Mouse (Mus musculus) adrenal gland, postnatal 36 days (tissue): Measurements from ENCODE around the gene Topaz1. TPM values are rescaled to one million over a fixed set of nuclear protein-coding genes. Genes with fewer than 3 reads are reported as not detected.

Experiments
- DNase-seq, 2 experiments: peaks; one replicate each; pipeline ENCODE4 v3.0.0; 2021; ENCODE audit warnings: mixed read lengths in 1 of 2
- long read RNA-seq, 2 experiments: library from polyadenylated mRNA; stranded (forward); transcript quantifications; one replicate each; pipeline ENCODE4 v2.0.0; 2021; ENCODE audit warnings: borderline sequencing depth in 2 of 2
- total RNA-seq, 2 experiments: library from RNA; stranded (reverse); gene quantifications; 2 replicates each; pipeline ENCODE4 v1.2.3; 2021

Topaz1 gene
- not detected for total RNA-seq
- long read RNA-seq, experiment 1: 0 reads
- long read RNA-seq, experiment 2: 0 reads

DNA sequence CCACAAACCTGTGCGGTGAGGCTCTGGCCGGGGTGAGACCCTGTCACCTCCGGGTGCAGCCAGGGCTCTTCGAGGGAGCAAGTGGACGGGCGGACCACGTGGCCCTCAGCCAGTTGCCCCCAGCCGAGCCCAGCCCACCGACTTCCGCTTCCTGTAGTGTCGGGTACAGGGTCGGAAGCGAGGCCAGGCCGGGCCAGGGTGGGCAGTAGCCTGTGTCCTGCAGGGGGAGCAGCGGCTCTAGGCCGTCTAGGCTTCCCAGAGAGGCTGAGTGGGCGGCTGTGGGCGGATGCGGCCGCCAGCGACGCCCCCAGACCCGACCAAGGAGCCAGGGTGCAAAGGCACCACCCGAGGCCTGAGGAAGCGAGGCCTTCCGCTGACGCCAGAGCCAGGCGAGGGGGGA lies at the start of gene Topaz1:
TSS of gene Topaz1 (plus strand) at position 287 of the 400 bp plus-strand sequence.
- no peak for DNase-seq

- peak in 1 of 2 experiments; percentile 41 for DNase-seq
These were observed 45.3 kb upstream of the Topaz1 start for GRCm38 (mm10) chr9:122701817-122702216.

- DNase-seq: peak in 1 of 2 experiments; percentile 13
These were observed 33.3 kb upstream of the Topaz1 start for GRCm38 (mm10) chr9:122713836-122714235.

- DNase-seq: peak; percentile 27 to 49
These were observed 32.1 kb upstream of the Topaz1 start for GRCm38 (mm10) chr9:122715046-122715445.

DNA sequence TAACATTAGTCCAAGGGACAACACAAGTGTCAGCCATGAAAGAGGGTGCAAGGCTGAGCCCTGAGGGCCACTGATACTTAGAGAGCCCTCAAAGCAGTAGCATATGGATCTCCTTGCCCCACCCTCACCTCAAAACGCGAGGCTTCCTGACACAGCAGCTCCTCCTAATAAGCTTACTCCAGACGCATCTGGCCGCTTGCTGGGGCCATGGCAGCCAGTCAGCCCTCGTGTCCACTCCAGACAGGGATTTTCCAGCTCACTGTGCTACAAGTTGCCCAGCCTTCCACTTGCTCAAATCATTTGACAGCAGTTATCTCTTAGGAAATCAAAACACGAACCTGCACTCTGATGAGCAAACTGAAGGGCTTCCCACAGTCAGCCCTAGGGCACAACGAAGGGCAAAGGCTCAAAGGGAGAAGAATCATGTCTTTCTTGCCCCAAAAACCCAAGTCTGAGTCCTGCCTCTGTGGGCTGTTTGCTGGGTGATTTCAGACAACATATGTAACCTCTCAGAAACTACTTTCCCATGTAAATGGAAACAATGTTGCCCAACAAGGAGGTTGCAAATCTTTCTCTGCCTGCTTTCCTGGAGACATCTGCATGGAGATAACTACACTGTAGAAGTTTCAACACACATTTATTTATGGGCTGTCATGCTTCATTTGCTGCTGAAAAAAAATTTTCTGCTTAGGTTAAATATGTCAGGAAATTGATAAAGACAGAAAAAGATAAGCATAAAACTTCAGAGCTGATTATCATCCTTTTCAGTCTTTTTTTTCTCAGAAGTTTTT lies 30.8 kb upstream of the Topaz1 start:
- no peak for DNase-seq

GRCm38 (mm10) chr9:122722296-122722695 lies 24.9 kb upstream of the Topaz1 start:
- DNase-seq: no peak

- no peak for DNase-seq
These were observed 21.9 kb upstream of the Topaz1 start for GRCm38 (mm10) chr9:122725046-122725765.

GRCm38 (mm10) chr9:122729500-122729899 lies 17.6 kb upstream of the Topaz1 start:
- peak; percentile 48 to 64 for DNase-seq

DNA sequence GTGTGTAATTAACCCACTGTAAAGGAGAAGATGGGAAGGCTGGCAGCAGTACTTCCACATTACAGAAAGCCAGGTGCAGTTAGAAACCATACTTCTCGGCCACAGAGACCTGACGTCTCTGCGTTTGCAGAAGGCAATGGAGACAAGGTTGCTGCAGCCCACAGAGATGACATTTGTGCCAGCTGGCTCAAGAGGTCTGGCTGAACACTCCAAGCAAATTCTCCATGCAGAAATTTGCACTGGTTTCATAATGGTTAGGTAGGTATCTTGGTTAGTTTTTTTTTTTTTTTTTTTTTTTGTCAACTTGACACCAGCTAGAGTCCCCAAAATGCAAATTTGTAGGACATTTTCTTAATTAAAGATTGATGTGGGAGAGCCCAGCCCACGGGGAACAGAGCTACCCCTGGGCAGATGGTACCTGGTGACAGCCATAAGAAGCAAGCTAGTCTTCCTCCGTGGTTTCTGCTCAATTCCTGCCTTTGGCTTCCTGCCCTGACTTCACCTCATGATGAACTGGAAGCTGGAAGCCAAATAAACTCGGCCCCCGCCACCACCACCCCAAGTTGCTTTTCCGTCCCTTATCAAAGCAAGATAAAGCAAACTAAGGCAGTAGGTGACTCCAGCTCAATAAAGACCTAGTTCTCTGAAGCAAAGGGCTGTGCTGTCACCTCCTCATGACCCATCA lies 14.9 kb upstream of the Topaz1 start:
- DNase-seq: no peak

DNA sequence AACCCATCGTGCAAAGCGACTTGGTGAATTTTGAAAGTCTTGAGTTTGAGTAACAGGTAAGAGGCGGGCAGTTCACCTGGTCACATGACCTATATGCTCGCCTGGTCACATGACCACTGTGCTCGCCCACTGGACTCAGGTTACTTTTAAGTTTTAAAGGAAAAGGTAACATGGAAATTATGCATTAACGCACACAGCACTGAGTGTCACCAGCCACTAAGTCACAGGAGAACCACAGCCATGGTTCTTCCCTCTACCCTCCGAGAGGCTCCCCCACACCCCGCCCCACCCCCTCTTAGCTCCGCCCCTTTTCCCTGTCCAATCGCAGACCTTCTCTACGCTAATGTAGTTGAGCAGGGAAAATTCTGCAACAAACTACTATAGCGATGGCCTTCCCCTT lies 13.9 kb upstream of the Topaz1 start:
- DNase-seq: no peak

DNA sequence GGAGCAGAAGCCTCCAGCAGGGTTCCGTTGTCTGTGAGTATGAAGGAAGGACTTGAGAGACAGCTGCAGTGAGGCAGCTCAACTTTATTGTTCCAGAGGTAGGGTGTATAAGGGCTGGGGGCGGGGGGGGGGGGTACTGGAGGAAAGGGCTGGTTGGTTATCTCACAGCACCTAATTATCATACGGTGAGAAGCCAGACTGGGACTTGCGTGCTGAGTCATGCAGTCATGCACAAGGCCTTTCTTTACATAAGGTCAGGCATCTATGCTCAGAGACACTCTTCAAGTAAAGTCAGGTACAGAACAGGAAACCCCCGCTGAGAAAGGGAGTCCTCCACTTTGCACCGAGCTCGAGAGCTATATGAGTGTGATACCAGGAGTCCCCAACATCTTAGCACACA lies 12.2 kb upstream of the Topaz1 start:
- DNase-seq: no peak

DNA sequence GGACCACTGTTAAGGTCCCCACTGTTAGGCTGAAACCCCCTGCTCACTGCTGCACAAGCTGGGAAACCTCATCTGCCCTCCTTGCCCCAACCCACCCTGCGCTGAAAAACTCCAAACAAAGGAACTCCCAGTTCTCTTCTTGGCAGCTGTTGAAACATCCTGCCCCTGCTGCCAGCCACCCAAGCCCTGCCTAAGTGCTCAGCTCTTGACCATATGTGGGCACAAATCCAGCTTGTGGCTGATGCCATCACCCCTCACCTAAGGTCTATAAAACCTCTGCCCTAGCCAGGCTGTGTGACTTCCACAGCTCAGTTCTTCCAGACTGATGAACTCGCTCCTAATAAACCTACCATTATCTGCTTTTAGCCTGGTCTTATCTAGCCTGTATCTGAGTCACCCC lies 11.1 kb upstream of the Topaz1 start:
- DNase-seq: no peak

GRCm38 (mm10) chr9:122736742-122737141 lies 10.4 kb upstream of the Topaz1 start:
- peak; percentile 24 to 63 for DNase-seq

GRCm38 (mm10) chr9:122745879-122746278 lies 1.3 kb upstream of the Topaz1 start:
- DNase-seq: no peak

- DNase-seq: no peak
These were observed 10.5 kb downstream of the Topaz1 start for GRCm38 (mm10) chr9:122757614-122758013.

GRCm38 (mm10) chr9:122760111-122760510 lies 13.0 kb downstream of the Topaz1 start:
- DNase-seq: no peak

GRCm38 (mm10) chr9:122785231-122785630 lies 38.1 kb downstream of the Topaz1 start:
- DNase-seq: no peak

DNA sequence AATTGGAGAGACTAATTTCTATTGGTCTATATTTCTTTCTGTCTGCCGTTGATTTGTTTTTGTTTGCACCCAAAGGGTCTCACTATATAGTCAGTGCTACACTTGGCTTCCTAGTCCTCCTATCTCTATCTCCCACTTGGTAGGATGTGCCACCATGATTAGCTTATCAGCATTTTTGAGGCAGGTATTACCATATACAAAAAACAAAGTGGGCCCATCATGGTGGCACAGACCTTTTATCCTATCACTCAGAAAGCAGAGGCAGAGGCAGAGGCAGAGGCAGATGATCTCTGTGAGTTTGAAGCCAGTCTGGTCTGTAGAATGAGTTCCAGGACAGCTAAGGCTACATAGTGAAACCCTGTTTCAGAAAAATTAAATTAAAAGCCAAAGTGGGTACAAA lies 39.4 kb downstream of the Topaz1 start:
- no peak for DNase-seq

DNA sequence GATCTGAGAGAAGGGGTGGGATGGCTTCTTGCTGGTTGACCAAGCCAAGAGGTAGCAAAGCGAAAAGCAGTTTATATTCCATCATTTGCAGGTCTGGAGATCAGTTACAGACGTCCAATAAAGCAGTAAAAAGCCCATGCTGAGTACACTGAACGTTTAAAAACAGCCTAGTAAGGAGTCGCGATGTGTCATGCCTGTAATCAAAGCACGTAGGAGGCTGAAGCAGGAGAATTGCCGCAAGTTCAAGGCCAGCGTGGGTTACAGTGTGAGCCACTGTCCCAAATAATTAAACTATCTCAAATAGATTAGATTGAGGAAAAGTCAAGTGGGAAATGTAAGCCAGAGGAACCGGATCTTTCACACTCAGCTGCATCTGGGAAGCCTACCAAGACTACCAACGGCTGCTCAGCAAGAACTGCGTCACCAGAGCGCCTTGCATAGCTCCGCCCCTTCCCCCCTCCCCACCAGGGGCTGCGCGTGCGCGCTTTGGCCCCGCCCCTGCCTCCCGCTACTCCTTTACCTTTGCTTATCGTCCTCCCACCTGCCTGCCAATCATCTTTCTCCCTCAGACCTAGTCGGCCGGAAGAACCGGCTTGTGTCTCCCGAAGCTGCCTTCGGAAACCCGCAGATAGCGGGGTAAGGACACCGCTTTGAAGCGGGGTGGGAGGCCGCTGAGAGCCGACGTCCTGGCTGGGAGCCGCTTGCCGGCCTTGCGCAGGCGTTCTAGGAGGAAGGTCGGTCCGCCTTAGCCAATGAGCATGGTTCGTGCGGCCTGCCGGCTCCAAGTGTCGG lies 58.1 kb downstream of the Topaz1 start, which contains the start of gene Tcaim:
TSS of gene Tcaim (plus strand) at position 487 of the 792 bp plus-strand sequence.
- peak; percentile 92 to 96 for DNase-seq

- DNase-seq: no peak
These were observed 58.7 kb downstream of the Topaz1 start for GRCm38 (mm10) chr9:122805845-122806341.

DNA sequence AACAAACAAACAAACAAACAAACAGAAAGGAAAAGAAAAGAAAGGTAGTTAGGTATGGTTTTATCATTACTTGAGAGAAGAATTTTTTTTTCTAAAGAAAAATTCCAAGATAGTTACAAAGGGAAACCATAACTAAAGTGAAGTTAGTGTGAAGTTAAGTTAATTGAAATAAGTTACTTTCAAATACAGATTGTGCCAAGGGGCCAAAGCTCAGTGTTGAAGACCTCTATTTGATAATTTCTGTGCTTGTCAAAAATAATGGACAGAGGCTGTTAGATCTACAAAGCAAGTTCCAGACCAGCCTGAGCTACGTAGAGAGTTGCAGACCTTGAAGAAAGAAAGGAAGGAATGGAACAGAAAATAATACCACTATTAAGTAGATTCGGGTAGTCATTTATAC lies 60.0 kb downstream of the Topaz1 start:
- DNase-seq: no peak

DNA sequence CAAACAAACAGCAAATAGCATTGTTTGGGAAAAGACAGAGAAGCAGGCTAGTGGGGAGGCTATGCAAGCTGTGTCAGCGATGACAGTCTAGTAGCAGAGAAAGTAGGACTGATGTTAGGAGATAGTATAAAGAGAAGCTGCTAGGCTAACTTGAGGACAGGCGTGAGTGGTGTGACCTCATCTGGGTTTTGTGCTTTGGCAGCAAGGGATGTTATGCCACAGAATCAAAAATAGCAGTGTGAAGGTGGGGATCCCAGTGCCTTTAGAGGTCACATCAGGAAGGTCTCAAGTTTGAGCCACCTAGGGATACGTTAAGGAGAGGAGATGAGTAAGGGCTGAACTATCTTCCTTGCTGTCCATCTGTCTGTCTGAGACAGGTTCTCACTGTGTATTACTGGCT lies 63.1 kb downstream of the Topaz1 start:
- DNase-seq: no peak
